Mouse (Mus musculus) CH12.LX (cell line): ENCODE results near the gene Txndc15. TPM values are rescaled to one million over a fixed set of nuclear protein-coding genes. Genes with fewer than 3 reads are reported as not detected.

Experiments
- DNase-seq: peaks from one replicate; pipeline ENCODE4 v3.0.0-alpha.2; 2013; ENCODE audit errors: extremely low read depth
- H3K27ac ChIP-seq: 2 replicates; pipeline ENCODE4 v1.5.1; 2012; ENCODE audit warnings: low read depth, mild to moderate bottlenecking, control low read depth, moderate library complexity; ENCODE audit not compliant: insufficient read depth
- H3K27me3 ChIP-seq: replicated peaks from 2 replicates; pipeline ENCODE3; 2012; ENCODE audit warnings: inconsistent platforms
- H3K36me3 ChIP-seq, 2 experiments: replicated peaks in 1 of 2; 2 replicates each; pipeline versions ENCODE3 to v1.6.1; 2012; ENCODE audit warnings: inconsistent platforms in 1 of 2, low read length in 1 of 2, mild to moderate bottlenecking in 1 of 2, mixed read lengths in 1 of 2, moderate library complexity in 1 of 2; ENCODE audit not compliant: control insufficient read depth in 1 of 2, insufficient read depth in 1 of 2
- H3K4me1 ChIP-seq, 2 experiments: 2 replicates each; pipeline ENCODE4 v1.6.1; 2012; ENCODE audit warnings: inconsistent platforms in 1 of 2, moderate library complexity in 1 of 2; ENCODE audit not compliant: insufficient read depth in 2 of 2, control insufficient read depth in 1 of 2
- H3K4me2 ChIP-seq: 2 replicates; pipeline ENCODE4 v1.6.1; 2012; ENCODE audit warnings: low read depth, mild to moderate bottlenecking, control low read depth; ENCODE audit not compliant: poor library complexity, insufficient read depth, severe bottlenecking
- H3K4me3 ChIP-seq, 3 experiments: fragments of 150-350 bp in 1 of 3; sonication (generic) in 1 of 3; replicated peaks in 1 of 3; 2 replicates each; pipeline versions ENCODE3 to v1.5.1; 2011 to 2012; ENCODE audit warnings: low read depth in 2 of 3, low read length in 2 of 3, mild to moderate bottlenecking in 2 of 3, moderate library complexity in 2 of 3, control low read depth in 1 of 3, improper control_type of control experiment in 1 of 3, inconsistent platforms in 1 of 3, mixed read lengths in 1 of 3; ENCODE audit not compliant: poor library complexity in 1 of 3
- H3K79me2 ChIP-seq: replicated peaks from 2 replicates; pipeline ENCODE4 v1.6.1; 2012; ENCODE audit warnings: mild to moderate bottlenecking, moderate library complexity; ENCODE audit not compliant: control insufficient read depth, poor library complexity, insufficient read depth, severe bottlenecking; ENCODE audit errors: extremely low read depth
- H3K9ac ChIP-seq: 2 replicates; pipeline ENCODE4 v1.6.1; 2012; ENCODE audit warnings: low read depth, mild to moderate bottlenecking, control low read depth, moderate library complexity; ENCODE audit not compliant: insufficient read depth
- H3K9me3 ChIP-seq: replicated peaks from 2 replicates; pipeline ENCODE3; 2012; ENCODE audit warnings: low read length, inconsistent platforms, mixed read lengths
- E2F4 ChIP-seq: IDR thresholded peaks from 2 replicates; pipeline ENCODE4 v1.6.1; 2011; ENCODE audit warnings: low read depth, low read length, improper control_type of control experiment; ENCODE audit not compliant: insufficient replicate concordance
- ELF1 ChIP-seq: IDR thresholded peaks from 2 replicates; pipeline ENCODE4 v1.6.1; 2014; ENCODE audit warnings: low read depth, mild to moderate bottlenecking, inconsistent platforms, low read length, improper control_type of control experiment
- EP300 ChIP-seq: IDR thresholded peaks from 2 replicates; pipeline ENCODE4 v1.6.1; 2011; ENCODE audit warnings: low read length, improper control_type of control experiment
- ETS1 ChIP-seq: conservative IDR thresholded peaks from 2 replicates; pipeline ENCODE4 v1.6.1; 2012; ENCODE audit warnings: low read depth, mild to moderate bottlenecking, inconsistent platforms, low read length, improper control_type of control experiment, moderate library complexity
- HCFC1 ChIP-seq: IDR thresholded peaks from 2 replicates; pipeline ENCODE4 v1.6.1; 2012; ENCODE audit warnings: low read depth, mild to moderate bottlenecking, inconsistent platforms, low read length, improper control_type of control experiment
- IRF4 ChIP-seq: IDR thresholded peaks from 2 replicates; pipeline ENCODE4 v1.6.1; 2014; ENCODE audit warnings: low read depth, mild to moderate bottlenecking, inconsistent platforms, low read length, improper control_type of control experiment
- KAT2A ChIP-seq: IDR thresholded peaks from 2 replicates; pipeline ENCODE4 v1.6.1; 2012; ENCODE audit warnings: low read length, improper control_type of control experiment, inconsistent platforms; ENCODE audit not compliant: insufficient replicate concordance
- MAZ ChIP-seq: IDR thresholded peaks from 2 replicates; pipeline ENCODE4 v1.6.1; 2012; ENCODE audit warnings: low read depth, mild to moderate bottlenecking, inconsistent platforms, low read length, improper control_type of control experiment, moderate library complexity
- MEF2A ChIP-seq: IDR thresholded peaks from 2 replicates; pipeline ENCODE4 v1.6.1; 2014; ENCODE audit warnings: low read depth, mild to moderate bottlenecking, inconsistent platforms, low read length, improper control_type of control experiment, borderline replicate concordance
- PAX5 ChIP-seq: IDR thresholded peaks from 2 replicates; pipeline ENCODE4 v1.6.1; 2012; ENCODE audit warnings: low read length, inconsistent platforms, mixed read lengths
- POLR2A ChIP-seq: IDR thresholded peaks from 2 replicates; pipeline ENCODE4 v1.6.1; 2011; ENCODE audit warnings: low read depth, mild to moderate bottlenecking, improper control_type of control experiment, low read length
- RAD21 ChIP-seq: IDR thresholded peaks from 2 replicates; pipeline ENCODE4 v1.6.1; 2011; ENCODE audit warnings: low read depth, mild to moderate bottlenecking, low read length, improper control_type of control experiment, moderate library complexity
- SIN3A ChIP-seq: IDR thresholded peaks from 2 replicates; pipeline ENCODE4 v1.6.1; 2012; ENCODE audit warnings: low read length, improper control_type of control experiment, inconsistent platforms
- SMC3 ChIP-seq: IDR thresholded peaks from 2 replicates; pipeline ENCODE4 v1.6.1; 2011; ENCODE audit warnings: low read depth, low read length, improper control_type of control experiment
- TBP ChIP-seq: conservative IDR thresholded peaks from 2 replicates; pipeline ENCODE4 v1.6.1; 2011; ENCODE audit warnings: low read depth, low read length, improper control_type of control experiment
- TCF12 ChIP-seq: IDR thresholded peaks from 2 replicates; pipeline ENCODE4 v1.6.1; 2014; ENCODE audit warnings: low read depth, mild to moderate bottlenecking, inconsistent platforms, low read length, improper control_type of control experiment
- UBTF ChIP-seq: IDR thresholded peaks from 2 replicates; pipeline ENCODE4 v1.6.1; 2012; ENCODE audit warnings: low read depth, mild to moderate bottlenecking, inconsistent platforms, low read length, improper control_type of control experiment, moderate library complexity
- USF2 ChIP-seq: conservative IDR thresholded peaks from 2 replicates; pipeline ENCODE4 v1.6.1; 2011; ENCODE audit warnings: low read depth, low read length, improper control_type of control experiment
- ZC3H11A ChIP-seq: IDR thresholded peaks from 2 replicates; pipeline ENCODE4 v1.6.1; 2012; ENCODE audit warnings: low read depth, mild to moderate bottlenecking, inconsistent platforms, low read length, improper control_type of control experiment
- ZKSCAN1 ChIP-seq: IDR thresholded peaks from 2 replicates; pipeline ENCODE4 v1.6.1; 2012; ENCODE audit warnings: low read depth, inconsistent platforms, low read length, improper control_type of control experiment, borderline replicate concordance
- ZMIZ1 ChIP-seq: IDR thresholded peaks from 2 replicates; pipeline ENCODE4 v1.6.1; 2012; ENCODE audit warnings: low read depth, mild to moderate bottlenecking, inconsistent platforms, low read length, improper control_type of control experiment
- dilution Hi-C: fragments of 300-500 bp; cut with MboI; formaldehyde crosslinking; loops from 2 replicates; pipeline ENCODE4 v1.14.3; 2020; ENCODE audit warnings: low sequenced_read_pairs; ENCODE audit not compliant: extremely low pct_unique_long_range_greater_than_20kb, extremely low pct_ligation_motif_present
- in situ Hi-C: fragments of 300-500 bp; cut with MboI; formaldehyde crosslinking; loops from 3 replicates; pipeline ENCODE4 v1.14.3; 2019; ENCODE audit warnings: low sequenced_read_pairs, low pct_ligation_motif_present, low pct_unique_long_range_greater_than_20kb, mixed read lengths
- polyA plus RNA-seq: library from polyadenylated mRNA; unstranded; fragments of >175 nt; gene quantifications from 2 replicates; pipeline ENCODE4 v1.2.1, GENCODE M21; 2012; ENCODE audit warnings: low read depth; ENCODE audit not compliant: insufficient read length
- total RNA-seq, 2 experiments: library from RNA; depleted of rRNA; stranded (reverse); fragments of 300-350 nt in 1 of 2; fragments of >200 nt in 1 of 2; gene quantifications; 2 replicates each; pipeline ENCODE4 v1.2.3; 2012 to 2014

The Txndc15 gene
- total and polyA plus RNA-seq, 3 experiments: 34.6 to 48.7 (median 37.4) TPM

DNA sequence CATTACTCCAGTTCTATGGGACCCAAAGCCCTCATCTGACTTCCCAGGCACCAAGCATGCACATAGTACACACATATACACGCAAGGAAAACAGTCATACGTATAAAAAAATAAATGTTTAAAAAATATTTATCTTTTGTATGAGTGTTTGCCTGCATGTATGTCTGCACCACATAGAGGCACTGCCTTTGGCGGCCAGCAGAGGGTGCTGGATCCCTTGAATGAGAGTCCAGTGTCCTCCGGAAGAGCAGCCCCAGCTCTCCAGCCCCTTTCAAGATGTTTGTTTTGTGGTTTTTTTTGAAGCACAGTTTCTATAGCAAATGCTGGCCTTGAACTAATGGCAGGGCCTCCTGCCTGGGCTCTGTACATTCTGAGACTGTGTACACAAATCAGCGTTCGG lies 45.9 kb upstream of the Txndc15 start (continued):
- TF ChIP-seq E2F4: no peak
- no peak for TF ChIP-seq TCF12
- no peak for TF ChIP-seq USF2
- TF ChIP-seq ZC3H11A: no peak
- TF ChIP-seq EP300: no peak

DNA sequence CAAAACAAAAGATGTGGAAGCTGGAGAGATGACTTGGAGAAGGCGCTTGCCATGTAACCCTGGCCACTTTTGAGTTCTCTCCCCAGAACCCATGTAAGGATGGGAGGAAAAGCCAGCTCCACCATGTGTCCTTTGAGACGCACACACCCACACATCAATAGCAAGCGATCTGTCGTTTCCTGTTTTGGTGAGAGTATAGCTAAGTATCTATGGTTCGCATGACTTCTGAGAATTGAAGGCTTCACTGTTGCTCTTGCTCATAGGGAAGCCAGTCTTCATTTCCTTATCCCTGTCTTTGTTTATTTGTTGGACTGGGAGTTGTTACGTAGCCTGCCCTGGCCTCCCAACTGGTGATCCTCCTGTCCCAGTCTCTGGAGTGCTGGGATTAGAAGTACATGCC lies 41.7 kb upstream of the Txndc15 start:
- Histone ChIP-seq H3K4me2 (no peak overlapping the region), H3K9me3 (no peaks in the 10 kb centered on the region), H3K9ac (no peak overlapping the region), H3K79me2 (no peaks in the 10 kb centered on the region), H3K4me3 (no peak overlapping the region)
- dilution Hi-C loops (no loop called here), in situ Hi-C loops (no loop called here)
- no peak for DNase-seq
- TF ChIP-seq KAT2A (no peak), ELF1 (no peak), UBTF (no peak)
- TF ChIP-seq, all 38 proteins: peak for 0
- Histone ChIP-seq H3K27me3 (no peaks in the 10 kb centered on the region), H3K27ac (no peak overlapping the region), H3K36me3 (peaks cover 75 to 88% of the 10 kb centered on the region in 2 experiments), H3K4me1 (peaks cover 6 to 20% of the 10 kb centered on the region in 2 experiments; a peak in 3 of 4 replicates)

DNA sequence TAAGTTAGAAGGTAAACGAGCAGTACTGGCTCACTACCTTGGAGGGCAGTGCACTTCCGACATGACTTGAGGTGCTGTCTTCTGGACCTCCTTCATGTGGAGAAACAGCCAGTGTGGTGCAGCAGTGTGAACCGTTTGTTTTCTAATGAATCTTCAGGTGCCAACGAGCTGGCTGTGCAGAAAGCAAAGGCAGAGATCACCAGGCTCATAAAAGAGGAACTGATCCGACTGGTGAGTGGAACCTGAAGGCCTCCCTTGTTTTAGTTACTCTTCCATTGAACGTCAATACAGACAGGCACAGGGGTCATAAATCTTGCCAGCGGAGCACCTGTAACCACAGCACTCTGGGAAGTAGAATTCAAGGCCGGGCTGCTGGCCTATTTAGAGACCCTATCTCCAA lies 37.1 kb upstream of the Txndc15 start:
- dilution Hi-C loops (no loop called here), in situ Hi-C loops (no loop called here)
- no peak overlapping the region for H3K4me2 ChIP-seq
- H3K9me3 ChIP-seq: no peaks in the 10 kb centered on the region
- H3K79me2 ChIP-seq: no peaks in the 10 kb centered on the region
- H3K27ac ChIP-seq: peak overlapping the region; percentile 28; the same call in 1 of the 2 replicates
- no peak overlapping the region for H3K9ac ChIP-seq
- no peaks in the 10 kb centered on the region for H3K27me3 ChIP-seq
- H3K4me1 ChIP-seq: peaks cover 6 to 26% of the 10 kb centered on the region in 2 experiments; a peak in 3 of 4 replicates
- H3K4me3 ChIP-seq: no peak overlapping the region
- TF ChIP-seq EP300 (peak; percentile 82), SMC3 (no peak), IRF4 (peak; percentile 78), SIN3A (no peak), UBTF (no peak), TCF12 (peak; percentile 24; the same call in 1 of the 2 replicates)
- DNase-seq: peak; percentile 70
- H3K36me3 ChIP-seq: peaks cover 62 to 88% of the 10 kb centered on the region in 2 experiments

DNA sequence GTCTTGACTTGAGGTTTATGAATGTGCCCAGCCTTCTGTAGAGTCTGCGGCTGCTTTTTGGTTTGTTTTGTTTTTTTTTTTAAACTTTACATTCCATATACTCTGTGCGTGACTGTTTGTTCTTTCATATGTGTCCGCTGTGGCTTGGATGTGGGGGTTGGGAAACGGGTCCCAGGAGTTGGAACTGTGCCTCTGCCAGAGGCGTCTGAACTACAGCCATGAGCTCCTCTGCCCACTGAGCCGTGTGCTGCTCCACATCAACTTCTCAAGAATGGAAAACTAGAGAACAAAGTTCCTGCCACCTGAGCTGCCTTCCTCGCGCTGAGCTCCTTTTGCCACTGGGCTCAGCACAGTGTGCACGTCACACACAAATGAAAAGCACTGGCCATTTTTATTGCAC lies 32.2 kb upstream of the Txndc15 start:
- H3K4me1 ChIP-seq: peaks cover 6 to 22% of the 10 kb centered on the region in 2 experiments
- no peak for DNase-seq
- H3K27me3 ChIP-seq: no peaks in the 10 kb centered on the region
- no peak overlapping the region for H3K9ac ChIP-seq
- H3K9me3 ChIP-seq: no peaks in the 10 kb centered on the region
- in situ Hi-C loops: no loop called here
- H3K27ac ChIP-seq: no peak overlapping the region
- H3K4me3 ChIP-seq: no peak overlapping the region
- TF ChIP-seq TBP (no peak), MAZ (no peak), HCFC1 (no peak), TCF12 (no peak), ETS1 (no peak), POLR2A (no peak), IRF4 (no peak), ZKSCAN1 (no peak), RAD21 (no peak), PAX5 (no peak), MEF2A (no peak), ZMIZ1 (no peak)
- H3K36me3 ChIP-seq: peaks cover 28 to 63% of the 10 kb centered on the region in 2 experiments
- dilution Hi-C loops: no loop called here
- H3K4me2 ChIP-seq: no peak overlapping the region
- H3K79me2 ChIP-seq: no peaks in the 10 kb centered on the region
